Mouse (Mus musculus): ENCODE measurements around the gene Fat1.

- TF ChIP-seq POLR2A (IDR thresholded peaks at IDR 0.05; ENCODE audit: extremely low read depth, insufficient read depth, low read length), result no peak
- no peak for TF ChIP-seq CTCF (IDR thresholded peaks at IDR 0.05; ENCODE audit: low read depth, low read length)
Observed at GRCm38 (mm10) chr8:44932546-44933342, 2.5 kb upstream of the Fat1 start.

Measured in liver, adult 2 months (tissue).